11 mouse cellular contexts compared by ENCODE assay signal in the genomic region with DNA sequence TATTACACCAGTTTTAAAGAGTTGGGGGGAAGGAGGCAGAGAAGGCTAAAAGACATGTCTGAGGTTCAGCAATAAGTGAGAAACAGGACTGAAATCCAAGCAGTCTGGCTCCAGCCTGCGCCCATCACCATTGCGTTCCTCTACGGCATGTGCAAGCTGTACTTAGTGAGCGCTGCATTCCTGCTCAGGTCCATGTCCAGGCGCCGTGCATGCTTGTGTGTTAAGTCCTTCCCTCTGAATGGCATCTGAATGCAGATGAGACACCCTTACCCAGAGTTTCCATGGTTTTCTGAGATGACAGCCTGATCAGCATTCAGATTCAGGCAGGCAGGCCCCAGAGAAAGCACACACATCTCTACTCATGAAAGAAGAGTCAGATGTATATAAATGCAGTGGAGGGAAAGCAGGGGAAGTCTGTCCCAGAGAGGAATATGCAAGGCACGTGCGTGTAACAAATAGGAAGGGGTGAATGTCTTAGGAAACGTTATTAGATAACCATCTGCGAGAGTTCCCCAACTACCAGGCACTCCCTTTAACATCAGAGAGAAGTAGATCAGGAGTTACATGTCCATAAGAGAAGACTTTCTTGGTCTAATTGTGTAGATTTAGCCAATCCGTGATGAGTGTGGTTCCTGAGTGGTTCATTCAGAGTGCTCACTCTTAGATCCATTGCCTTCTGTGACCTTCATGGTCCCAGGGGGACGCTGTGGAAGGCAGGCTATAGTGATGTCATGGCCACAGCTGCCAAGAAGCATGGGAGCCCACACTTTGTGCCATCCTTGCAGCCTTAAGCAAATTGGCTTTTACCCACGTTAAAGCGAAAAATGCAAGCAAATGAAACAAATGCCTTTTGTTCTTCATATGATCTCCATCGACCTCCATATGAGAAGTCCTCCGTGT.
A peak's percentile ranks its signal among the peaks of the same experiment; 100 is the strongest.
DNase-seq lines count a peak whose midpoint lies in the region; ATAC-seq and TF ChIP-seq lines count a peak whose summit lies in the region.
"Had no signal": no experiment of that assay in that cellular context is flagged by ENCODE, and none has a peak within 500 bp of the region (broad histone marks: within the 10 kb centered on the region; RNA-seq: fewer than 3 reads in every experiment).

No protein-coding gene starts in this region.

- H3K36me3 ChIP-seq in testis, adult 2 months (ENCODE audit: control insufficient read depth, insufficient read depth, low read length): no peaks in the 10 kb centered on the region
- H3K36me3 ChIP-seq in forebrain, embryonic 14.5 days (ENCODE audit: control insufficient read depth, insufficient read depth, low read length): no peaks in the 10 kb centered on the region
- no peaks in the 10 kb centered on the region for H3K36me3 ChIP-seq in midbrain, embryonic 10.5 days
- H3K36me3 ChIP-seq: limb, embryonic 12.5 days had no signal

- H3K4me2 ChIP-seq in forebrain, embryonic 14.5 days (ENCODE audit: low read length): no peak overlapping the region
- H3K4me2 ChIP-seq: limb, embryonic 12.5 days; lung, embryonic 14.5 days had no signal

- no peaks in the 10 kb centered on the region for H3K9me3 ChIP-seq in forebrain, embryonic 14.5 days (replicated peaks; ENCODE audit: control insufficient read depth, low read length)
- peaks cover 3% of the 10 kb centered on the region for H3K9me3 ChIP-seq in midbrain, embryonic 10.5 days (replicated peaks)
- H3K9me3 ChIP-seq: heart, embryonic 10.5 days had no signal

- no peak overlapping the region for H3K27ac ChIP-seq in testis, adult 2 months (ENCODE audit: control insufficient read depth, insufficient read depth, low read depth, low read length)
- peak overlapping the region; percentile 46; the same call in 1 of the 2 replicates for H3K27ac ChIP-seq in forebrain, embryonic 14.5 days (ENCODE audit: low read depth, low read length)
- peak overlapping the region; percentile 89 for H3K27ac ChIP-seq in midbrain, embryonic 10.5 days (replicated peaks)
- H3K27ac ChIP-seq: heart, embryonic 10.5 days; limb, embryonic 12.5 days had no signal

- H3K4me3 ChIP-seq in testis, adult 2 months (ENCODE audit: control insufficient read depth, low read depth, low read length): peak overlapping the region; percentile 21
- H3K4me3 ChIP-seq in forebrain, embryonic 14.5 days (ENCODE audit: low read depth, low read length): no peak overlapping the region
- 0 out of 2 replicates have a peak overlapping the region, but pooled peaks have one; percentile 3 for H3K4me3 ChIP-seq in midbrain, embryonic 10.5 days
- H3K4me3 ChIP-seq: heart, embryonic 10.5 days; limb, embryonic 12.5 days had no signal

- no peak for DNase-seq in testis, postnatal 10 days (ENCODE audit: low spot score)
- DNase-seq in forebrain, embryonic 14.5 days (ENCODE audit: low spot score): peak; percentile 37
- DNase-seq in midbrain, embryonic 10.5 days (ENCODE audit: low spot score): peak; percentile 63
- no peak for DNase-seq in left cerebral cortex, adult 11 months (ENCODE audit: low spot score)
- no peak for DNase-seq in ovary, postnatal 10 days (ENCODE audit: low spot score)
- DNase-seq: lung, embryonic 14.5 days had no signal

- ATAC-seq in forebrain, embryonic 14.5 days: peak; percentile 36; the same call in 1 of the 2 replicates
- no peak for ATAC-seq in CD4-positive, CD25-positive, alpha-beta regulatory T cell, adult 4 months
- ATAC-seq: inflammation-experienced regulatory T-cells, adult 6 months had no signal

- 64% methylated on average over 16 of the region's 16 CpGs for WGBS in forebrain, embryonic 14.5 days
- WGBS in midbrain, embryonic 10.5 days: 67% methylated on average over 16 of the region's 16 CpGs

- H3K9ac ChIP-seq in forebrain, embryonic 14.5 days (ENCODE audit: low read length): no peak overlapping the region
- H3K9ac ChIP-seq: limb, embryonic 12.5 days; lung, embryonic 14.5 days had no signal

- TF ChIP-seq POLR2A in testis, adult 2 months (IDR thresholded peaks at IDR 0.05; ENCODE audit: control insufficient read depth, low read depth, low read length): no peak

- no peak for TF ChIP-seq CTCF in testis, adult 2 months (IDR thresholded peaks at IDR 0.05; ENCODE audit: control insufficient read depth, insufficient read depth, insufficient replicate concordance, low read depth, low read length)

- no peaks in the 10 kb centered on the region for H3K4me1 ChIP-seq in testis, adult 2 months (ENCODE audit: control insufficient read depth, insufficient read depth, low read length)
- peaks cover 62% of the 10 kb centered on the region for H3K4me1 ChIP-seq in forebrain, embryonic 14.5 days (ENCODE audit: control insufficient read depth, insufficient read depth, low read length)
- peaks cover 76% of the 10 kb centered on the region for H3K4me1 ChIP-seq in midbrain, embryonic 10.5 days

- H3K27me3 ChIP-seq in testis, adult 2 months (ENCODE audit: control insufficient read depth, insufficient read depth, low read length): no peaks in the 10 kb centered on the region
- H3K27me3 ChIP-seq in forebrain, embryonic 14.5 days (replicated peaks; ENCODE audit: control insufficient read depth, insufficient read depth, low read length): no peaks in the 10 kb centered on the region
- no peaks in the 10 kb centered on the region for H3K27me3 ChIP-seq in midbrain, embryonic 10.5 days (ENCODE audit: low read depth, poor library complexity, severe bottlenecking)
- H3K27me3 ChIP-seq: limb, embryonic 12.5 days had no signal

Comparison
In these comparisons a context has a peak if more than half of its experiments do, and no peak if none do; other contexts are left out.
1. DNase-seq: peak in forebrain, embryonic 14.5 days (single experiment) and midbrain, embryonic 10.5 days (single experiment); none in testis, postnatal 10 days (single experiment), left cerebral cortex, adult 11 months (single experiment) and ovary, postnatal 10 days (single experiment).